Mouse (Mus musculus) adrenal gland, postnatal 14 days (tissue): ENCODE measurements around the gene Sel1l. TPM values are rescaled to one million over a fixed set of nuclear protein-coding genes. Genes with fewer than 3 reads are reported as not detected.

Source experiments
- DNase-seq: peaks from one replicate; pipeline ENCODE4 v3.0.0; 2021; ENCODE audit warnings: mixed read lengths
- microRNA-seq, 2 experiments: library from miRNA; unstranded; fragments of <30 nt; microRNA quantifications; one replicate each; pipeline ENCODE4 v1.2.0; 2021
- total RNA-seq: library from RNA; stranded (reverse); gene quantifications from 2 replicates; pipeline ENCODE4 v1.2.3, GENCODE M21; 2021

Sel1l gene
- total RNA-seq, 1 experiment from 2014 or later, result 148 TPM

GRCm38 (mm10) chr12:91778211-91779003, 70.5 kb downstream of the Sel1l start:
- DNase-seq, result peak; percentile 70

GRCm38 (mm10) chr12:91776342-91776741, 72.6 kb downstream of the Sel1l start:
- DNase-seq, result peak; percentile 31

- peak; percentile 45 for DNase-seq
Observed at GRCm38 (mm10) chr12:91774811-91775284, 74.1 kb downstream of the Sel1l start.

- no peak for DNase-seq
Observed at GRCm38 (mm10) chr12:91768871-91769270, 80.1 kb downstream of the Sel1l start.

- no peak for DNase-seq
Observed at GRCm38 (mm10) chr12:91768176-91768575, 80.8 kb downstream of the Sel1l start.

GRCm38 (mm10) chr12:91766338-91767107, 82.4 kb downstream of the Sel1l start:
- DNase-seq, result peak; percentile 83

GRCm38 (mm10) chr12:91765504-91765903, 83.5 kb downstream of the Sel1l start:
- peak; percentile 14 for DNase-seq

- DNase-seq, result peak; percentile 34
Observed at GRCm38 (mm10) chr12:91765054-91765453, 83.9 kb downstream of the Sel1l start.

- peak; percentile 17 for DNase-seq
Observed at GRCm38 (mm10) chr12:91764471-91764870, 84.5 kb downstream of the Sel1l start.

GRCm38 (mm10) chr12:91759836-91760235, 89.1 kb downstream of the Sel1l start:
- no peak for DNase-seq

GRCm38 (mm10) chr12:91757854-91758562, 90.9 kb downstream of the Sel1l start:
- no peak for DNase-seq

GRCm38 (mm10) chr12:91756562-91757166, 92.3 kb downstream of the Sel1l start:
- DNase-seq, result peak; percentile 21

Small RNA genes within 50 kb of the gene (microRNA-seq; reads per million reads assigned to microRNA genes)
- gene Gm22015, result 0 reads per million in 2 experiments

Other genes with a start within 250 kb of the Sel1l start
- 6.4 and 10.1 TPM in 2 replicates for gene Ston2, start 60.8 kb downstream of the Sel1l start, total RNA-seq